Mouse (Mus musculus) spleen, postnatal 4 days (tissue): ENCODE data around the gene Rtn4rl1.

Experiments used
- DNase-seq, 2 experiments: peaks; one replicate each; pipeline ENCODE4 v3.0.0; 2022; ENCODE audit warnings: low spot score in 2 of 2

The Rtn4rl1 gene

GRCm38 (mm10) chr11:75296406-75297005 is 102.9 kb downstream of the Rtn4rl1 start:
- DNase-seq = no peak

- no peak for DNase-seq
These were observed 104.0 kb downstream of the Rtn4rl1 start for GRCm38 (mm10) chr11:75297631-75298030.

GRCm38 (mm10) chr11:75298491-75298890 is 104.9 kb downstream of the Rtn4rl1 start:
- DNase-seq = no peak

- DNase-seq = no peak
These were observed 106.2 kb downstream of the Rtn4rl1 start for GRCm38 (mm10) chr11:75299786-75300185.

GRCm38 (mm10) chr11:75300954-75301353 is 107.4 kb downstream of the Rtn4rl1 start:
- DNase-seq = no peak

- no peak for DNase-seq
These were observed 111.2 kb downstream of the Rtn4rl1 start for GRCm38 (mm10) chr11:75304797-75305196.

GRCm38 (mm10) chr11:75308650-75309049 is 115.1 kb downstream of the Rtn4rl1 start:
- no peak for DNase-seq

GRCm38 (mm10) chr11:75310813-75311212 is 117.2 kb downstream of the Rtn4rl1 start:
- DNase-seq = no peak

- no peak for DNase-seq
These were observed 118.2 kb downstream of the Rtn4rl1 start for GRCm38 (mm10) chr11:75311751-75312150.

GRCm38 (mm10) chr11:75313834-75314233 is 120.3 kb downstream of the Rtn4rl1 start:
- no peak for DNase-seq
